Mouse (Mus musculus) stomach, postnatal 0 days (tissue): ENCODE results near the gene Abat.

Source experiments
- CTCF ChIP-seq: IDR thresholded peaks from 2 replicates; pipeline ENCODE4 v1.5.1; 2016; ENCODE audit warnings: antibody characterized with exemption, low read depth, mild to moderate bottlenecking, moderate library complexity
- EP300 ChIP-seq: optimal IDR thresholded peaks from 2 replicates; pipeline ENCODE3; 2016; ENCODE audit warnings: antibody characterized with exemption

GRCm38 (mm10) chr16:8496967-8497366 lies 16.3 kb upstream of the Abat start:
- TF ChIP-seq EP300 (no peak), CTCF (no peak)
